ENCODE assay signal across 8 mouse cellular contexts in genomic region chr17:24558600-24559099, GRCm38 (mm10). TPM values are rescaled to one million over a fixed set of nuclear protein-coding genes. Genes with fewer than 3 reads are reported as not detected.
DNase-seq lines count a peak whose midpoint lies in the region; ATAC-seq and TF ChIP-seq lines count a peak whose summit lies in the region.

No protein-coding gene starts in this region.

- H3K9me3 ChIP-seq in embryonic facial prominence, embryonic 11.5 days (replicated peaks; ENCODE audit: control insufficient read depth, low read length), result no peaks in the 10 kb centered on the region
- no peaks in the 10 kb centered on the region for H3K9me3 ChIP-seq in limb, embryonic 14.5 days (ENCODE audit: control insufficient read depth, low read length)
- no peaks in the 10 kb centered on the region for H3K9me3 ChIP-seq in neural tube, embryonic 13.5 days

- no peak overlapping the region for H3K4me2 ChIP-seq in embryonic facial prominence, embryonic 11.5 days (ENCODE audit: low read depth, low read length)
- peak overlapping the region; percentile 34 for H3K4me2 ChIP-seq in limb, embryonic 14.5 days (replicated peaks; ENCODE audit: low read depth, low read length, severe bottlenecking)
- H3K4me2 ChIP-seq in neural tube, embryonic 13.5 days, result peak overlapping the region; percentile 7

- peak; percentile 54; the same call in 1 of the 2 replicates for ATAC-seq in embryonic facial prominence, embryonic 11.5 days (replicated peaks; ENCODE audit: insufficient number of reproducible peaks, low FRiP score, low TSS enrichment, low read depth)
- peak; percentile 32; the same call in 1 of the 2 replicates for ATAC-seq in limb, embryonic 14.5 days (ENCODE audit: low FRiP score, low read depth)
- ATAC-seq in neural tube, embryonic 13.5 days (ENCODE audit: low read depth), result peak; percentile 84

- H3K27ac ChIP-seq in embryonic facial prominence, embryonic 11.5 days (replicated peaks; ENCODE audit: low read depth, low read length), result 0 out of 2 replicates have a peak overlapping the region, but pooled peaks have one; percentile 52
- H3K27ac ChIP-seq in limb, embryonic 14.5 days (replicated peaks; ENCODE audit: low read depth, low read length), result peak overlapping the region; percentile 86
- peak overlapping the region; percentile 89 for H3K27ac ChIP-seq in neural tube, embryonic 13.5 days (replicated peaks)

- DNase-seq in brain, adult 2 months (ENCODE audit: low read depth, low spot score), result peak; percentile 72
- no peak for DNase-seq in embryonic facial prominence, embryonic 11.5 days (ENCODE audit: low spot score)
- peak; percentile 47 for DNase-seq in heart, postnatal 4 days
- peak; percentile 45 for DNase-seq in limb, embryonic 14.5 days (ENCODE audit: low spot score)
- DNase-seq in frontal cortex, postnatal 14 days (ENCODE audit: low spot score in 2 of 2), result no peak
- DNase-seq in layer of hippocampus, postnatal 14 days (ENCODE audit: low spot score in 2 of 2), result no peak
- DNase-seq in urinary bladder, postnatal 36 days (ENCODE audit: low spot score in 2 of 2), result no peak

- no peaks in the 10 kb centered on the region for H3K4me1 ChIP-seq in embryonic facial prominence, embryonic 11.5 days (ENCODE audit: control insufficient read depth, insufficient read depth, low read length)
- H3K4me1 ChIP-seq in limb, embryonic 14.5 days (ENCODE audit: control insufficient read depth, insufficient read depth, low read length), result peaks cover 21% of the 10 kb centered on the region
- H3K4me1 ChIP-seq in neural tube, embryonic 13.5 days (replicated peaks), result peaks cover 48% of the 10 kb centered on the region

- 0 out of 2 replicates have a peak overlapping the region, but pooled peaks have one; percentile 6 for H3K9ac ChIP-seq in embryonic facial prominence, embryonic 11.5 days (replicated peaks; ENCODE audit: low read length)
- 0 out of 2 replicates have a peak overlapping the region, but pooled peaks have one; percentile 2 for H3K9ac ChIP-seq in limb, embryonic 14.5 days (ENCODE audit: low read depth, low read length, severe bottlenecking)
- H3K9ac ChIP-seq in neural tube, embryonic 13.5 days, result peak overlapping the region; percentile 22; the same call in 1 of the 2 replicates

- H3K36me3 ChIP-seq in embryonic facial prominence, embryonic 11.5 days (replicated peaks; ENCODE audit: control insufficient read depth, insufficient read depth, low read depth, low read length), result no peaks in the 10 kb centered on the region; the same call in 1 of the 2 replicates
- H3K36me3 ChIP-seq in limb, embryonic 14.5 days (ENCODE audit: control insufficient read depth, insufficient read depth, low read length), result peaks cover 10% of the 10 kb centered on the region; the same call in 1 of the 2 replicates
- 0 out of 2 replicates have a peak, but pooled peaks cover 3% of the 10 kb centered on the region for H3K36me3 ChIP-seq in neural tube, embryonic 13.5 days

- WGBS in embryonic facial prominence, embryonic 11.5 days, result 58% methylated on average over 4 of the region's 4 CpGs
- WGBS in limb, embryonic 14.5 days, result 32% methylated on average over 4 of the region's 4 CpGs
- 7% methylated on average over 4 of the region's 4 CpGs for WGBS in neural tube, embryonic 13.5 days

- no peak overlapping the region for H3K4me3 ChIP-seq in embryonic facial prominence, embryonic 11.5 days (ENCODE audit: low read depth, low read length)
- no peak overlapping the region for H3K4me3 ChIP-seq in limb, embryonic 14.5 days (replicated peaks; ENCODE audit: low read length)
- H3K4me3 ChIP-seq in neural tube, embryonic 13.5 days, result no peak overlapping the region

- TF ChIP-seq POLR2A in limb, embryonic 14.5 days (IDR thresholded peaks at IDR 0.05; ENCODE audit: borderline replicate concordance, extremely low read depth, insufficient read depth, insufficient read length), result no peak

- H3K27me3 ChIP-seq in embryonic facial prominence, embryonic 11.5 days (ENCODE audit: control insufficient read depth, insufficient read depth, low read length), result no peaks in the 10 kb centered on the region
- no peaks in the 10 kb centered on the region for H3K27me3 ChIP-seq in limb, embryonic 14.5 days (ENCODE audit: control insufficient read depth, insufficient read depth, low read length)
- H3K27me3 ChIP-seq in neural tube, embryonic 13.5 days, result no peaks in the 10 kb centered on the region

RNA-seq across cellular contexts. Expression of gene Pkd1, which starts 9.0 kb away (rescaled TPM):
- polyA plus RNA-seq in embryonic facial prominence, embryonic 11.5 days (2014; fragmentation: Nextera tagmentation; extraction: Ambion mirVana), result 9.6 and 16.6 TPM in 2 replicates
- total RNA-seq in heart, postnatal 4 days (2021), result 10 to 100 TPM; 50.1 to 52.6 TPM
- 73.6 and 106 TPM in 2 replicates for polyA plus RNA-seq in limb, embryonic 14.5 days (2012; rRNA removed)
- polyA plus RNA-seq in limb, embryonic 14.5 days (2014; fragmentation: Nextera tagmentation; extraction: Ambion mirVana), result 49.1 and 50.5 TPM in 2 replicates
- polyA plus RNA-seq in neural tube, embryonic 13.5 days (2015; fragmentation: Nextera tagmentation; extraction: Ambion mirVana), result 20.1 and 22.9 TPM in 2 replicates
- 10 to 100 TPM; 71.1 to 85.9 TPM for total RNA-seq in layer of hippocampus, postnatal 14 days (2021)

RNA-seq across cellular contexts. Expression of gene Rab26, which starts 24.6 kb away (rescaled TPM):
- polyA plus RNA-seq in embryonic facial prominence, embryonic 11.5 days (2014; fragmentation: Nextera tagmentation; extraction: Ambion mirVana), result 1.4 and 1.8 TPM in 2 replicates
- under 1 TPM; 0.27 to 0.38 TPM for total RNA-seq in heart, postnatal 4 days (2021)
- polyA plus RNA-seq in limb, embryonic 14.5 days (2012; rRNA removed), result 2.0 and 3.0 TPM in 2 replicates
- polyA plus RNA-seq in limb, embryonic 14.5 days (2014; fragmentation: Nextera tagmentation; extraction: Ambion mirVana), result 4.1 and 6.1 TPM in 2 replicates
- polyA plus RNA-seq in neural tube, embryonic 13.5 days (2015; fragmentation: Nextera tagmentation; extraction: Ambion mirVana), result 1.5 and 1.6 TPM in 2 replicates
- total RNA-seq in layer of hippocampus, postnatal 14 days (2021), result 10 to 100 TPM; 60.1 to 69.3 TPM

RNA-seq across cellular contexts. Expression of gene Traf7, which starts 30.9 kb away (rescaled TPM):
- 86.1 and 88.2 TPM in 2 replicates for polyA plus RNA-seq in embryonic facial prominence, embryonic 11.5 days (2014; fragmentation: Nextera tagmentation; extraction: Ambion mirVana)
- total RNA-seq in heart, postnatal 4 days (2021), result 100 to 1,000 TPM in 1 of 2 experiments, 10 to 100 TPM in 1; 97.6 to 106 TPM
- 308 and 376 TPM in 2 replicates for polyA plus RNA-seq in limb, embryonic 14.5 days (2012; rRNA removed)
- 81.3 and 91.0 TPM in 2 replicates for polyA plus RNA-seq in limb, embryonic 14.5 days (2014; fragmentation: Nextera tagmentation; extraction: Ambion mirVana)
- polyA plus RNA-seq in neural tube, embryonic 13.5 days (2015; fragmentation: Nextera tagmentation; extraction: Ambion mirVana), result 70.1 and 82.9 TPM in 2 replicates
- total RNA-seq in layer of hippocampus, postnatal 14 days (2021), result 10 to 100 TPM; 93.6 to 96.0 TPM

Comparison
In these comparisons a context has a peak if more than half of its experiments do, and no peak if none do; other contexts are left out.
1. DNase-seq: peak in brain, adult 2 months (single experiment), heart, postnatal 4 days (single experiment) and limb, embryonic 14.5 days (single experiment); none in embryonic facial prominence, embryonic 11.5 days (single experiment), frontal cortex, postnatal 14 days (0 of 2), layer of hippocampus, postnatal 14 days (0 of 2) and urinary bladder, postnatal 36 days (0 of 2).
2. ATAC-seq: peak in every context shown above with its lines; median percentile 84 in neural tube, embryonic 13.5 days; 54 in embryonic facial prominence, embryonic 11.5 days; 32 in limb, embryonic 14.5 days.
3. Peak in every context shown above with its lines, with median percentiles within 50 percentile points of each other: H3K27ac ChIP-seq and H3K9ac ChIP-seq.